In the genomic region with DNA sequence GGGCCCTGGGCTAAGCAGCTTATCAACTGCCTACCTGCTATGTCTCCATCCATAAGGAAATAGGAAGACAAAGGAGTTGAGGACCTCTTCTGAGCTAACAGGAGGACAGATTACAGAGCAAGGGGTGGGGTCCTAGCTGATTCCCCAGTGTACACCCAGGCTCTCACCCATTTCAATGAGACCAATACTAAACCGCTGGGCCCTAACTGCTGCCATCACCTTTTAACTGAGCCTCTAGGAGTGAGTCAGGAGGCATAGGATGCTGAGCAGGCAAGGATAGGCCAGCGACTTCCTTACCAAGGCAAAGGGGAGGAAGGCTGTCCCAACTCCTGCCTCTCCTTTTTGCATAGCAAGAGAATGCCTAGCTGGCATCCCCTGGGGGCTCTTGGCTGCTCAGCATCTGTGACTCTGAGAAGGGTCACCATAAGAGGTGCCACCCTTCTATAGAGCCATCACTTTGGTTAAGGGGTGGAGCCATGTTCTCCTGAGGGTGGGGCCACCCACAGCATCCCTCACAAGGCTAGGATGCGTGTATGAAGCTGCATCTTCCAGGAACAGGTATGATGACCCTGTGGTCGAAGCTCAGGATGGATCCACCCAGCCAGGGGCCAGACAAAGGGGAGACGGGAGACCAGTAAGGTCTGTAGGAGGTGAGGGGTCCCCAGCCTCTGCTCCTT, we compare ENCODE assay signal across 15 mouse cellular contexts. TPM values are rescaled to one million over a fixed set of nuclear protein-coding genes. Genes with fewer than 3 reads are reported as not detected.
DNase-seq lines count a peak whose midpoint lies in the region; ATAC-seq and TF ChIP-seq lines count a peak whose summit lies in the region.
"Had no signal": no experiment of that assay in that cellular context is flagged by ENCODE, and none has a peak within 500 bp of the region (broad histone marks: within the 10 kb centered on the region; RNA-seq: fewer than 3 reads in every experiment).

No protein-coding gene starts in this region.

- H3K4me1 ChIP-seq in hindbrain, embryonic 15.5 days (replicated peaks), result peaks cover 16% of the 10 kb centered on the region
- no peaks in the 10 kb centered on the region for H3K4me1 ChIP-seq in hindbrain, embryonic 11.5 days (replicated peaks; ENCODE audit: control insufficient read depth, insufficient read depth, low read length)
- H3K4me1 ChIP-seq in E14TG2a.4 (replicated peaks; ENCODE audit: low read depth, low read length), result peaks cover 48% of the 10 kb centered on the region

- H3K4me2 ChIP-seq in hindbrain, embryonic 15.5 days, result peak overlapping the region; percentile 66
- no peak overlapping the region for H3K4me2 ChIP-seq in hindbrain, embryonic 11.5 days (replicated peaks; ENCODE audit: low read depth, low read length)

- H3K27ac ChIP-seq in hindbrain, embryonic 15.5 days (replicated peaks), result no peak overlapping the region
- no peak overlapping the region for H3K27ac ChIP-seq in hindbrain, embryonic 11.5 days (ENCODE audit: low read depth, low read length)
- H3K27ac ChIP-seq: liver, embryonic 14.5 days had no signal

- H3K36me3 ChIP-seq in hindbrain, embryonic 15.5 days, result no peaks in the 10 kb centered on the region
- H3K36me3 ChIP-seq in hindbrain, embryonic 11.5 days (ENCODE audit: control insufficient read depth, insufficient read depth, low read length), result no peaks in the 10 kb centered on the region
- H3K36me3 ChIP-seq in E14TG2a.4 (ENCODE audit: insufficient read depth, low read length), result no peaks in the 10 kb centered on the region

- WGBS in hindbrain, embryonic 15.5 days, result 79% methylated on average over 5 of the region's 5 CpGs
- 76% methylated on average over 5 of the region's 5 CpGs for WGBS in hindbrain, embryonic 11.5 days

- no peaks in the 10 kb centered on the region for H3K27me3 ChIP-seq in hindbrain, embryonic 15.5 days
- H3K27me3 ChIP-seq in hindbrain, embryonic 11.5 days (ENCODE audit: control insufficient read depth, insufficient read depth, low read length), result no peaks in the 10 kb centered on the region; the same call in 1 of the 2 replicates
- H3K27me3 ChIP-seq in E14TG2a.4 (ENCODE audit: insufficient read depth, low read length), result peaks cover 13% of the 10 kb centered on the region; the same call in 1 of the 2 replicates

- peak; percentile 27; the same call in 1 of the 2 replicates for ATAC-seq in frontal cortex, adult (ENCODE audit: low TSS enrichment)
- ATAC-seq in hindbrain, embryonic 15.5 days (ENCODE audit: low FRiP score, low read depth), result no peak
- no peak for ATAC-seq in hindbrain, embryonic 11.5 days (ENCODE audit: low FRiP score)
- no peak for ATAC-seq in megakaryocyte, adult 5-6 weeks (ENCODE audit: poor library complexity, severe bottlenecking)

- no peaks in the 10 kb centered on the region for H3K9me3 ChIP-seq in hindbrain, embryonic 15.5 days
- no peaks in the 10 kb centered on the region for H3K9me3 ChIP-seq in hindbrain, embryonic 11.5 days (ENCODE audit: control insufficient read depth, low read length)
- no peaks in the 10 kb centered on the region for H3K9me3 ChIP-seq in E14TG2a.4 (ENCODE audit: low read length)

- no peak for TF ChIP-seq CTCF in E14TG2a.4 (conservative IDR thresholded peaks at IDR 0.05; ENCODE audit: low read length)

- no peak for DNase-seq in frontal cortex, postnatal 14 days (ENCODE audit: low spot score in 2 of 2)
- DNase-seq in hindbrain, embryonic 11.5 days (ENCODE audit: low spot score), result no peak
- peak; percentile 63 for DNase-seq in cerebellum, adult 9-10 months
- no peak for DNase-seq in kidney, postnatal 14 days
- DNase-seq: embryo, embryonic 11 days; kidney, adult 11 months; lung, postnatal 36 days; thymus, postnatal 25 days had no signal

- H3K4me3 ChIP-seq in hindbrain, embryonic 15.5 days, result no peak overlapping the region
- H3K4me3 ChIP-seq in hindbrain, embryonic 11.5 days (ENCODE audit: low read depth, low read length), result no peak overlapping the region
- H3K4me3 ChIP-seq in E14TG2a.4 (replicated peaks; ENCODE audit: low read length), result peak overlapping the region; percentile 35

- H3K9ac ChIP-seq in hindbrain, embryonic 15.5 days, result no peak overlapping the region
- no peak overlapping the region for H3K9ac ChIP-seq in hindbrain, embryonic 11.5 days (ENCODE audit: low read depth, low read length)
- H3K9ac ChIP-seq: liver, embryonic 14.5 days had no signal

RNA-seq across cellular contexts. Expression of a gene that starts 2.2 kb away (rescaled TPM):
- polyA plus RNA-seq in hindbrain, embryonic 15.5 days (2015; fragmentation: Nextera tagmentation; extraction: Ambion mirVana), result 4.7 and 4.8 TPM in 2 replicates
- polyA plus RNA-seq in hindbrain, embryonic 11.5 days (2014; fragmentation: Nextera tagmentation; extraction: Ambion mirVana), result 0.11 and 0.31 TPM in 2 replicates
- total RNA-seq in megakaryocyte, adult 5-6 weeks (2015), result not detected in 2 replicates
- not detected in 2 replicates for total RNA-seq in megakaryocyte, adult 5-6 weeks (2017)
- polyA plus RNA-seq: liver, embryonic 14.5 days had no signal

RNA-seq across cellular contexts. Expression of a gene that starts 46.1 kb away (rescaled TPM):
- not detected in 2 replicates for polyA plus RNA-seq in hindbrain, embryonic 15.5 days (2015; fragmentation: Nextera tagmentation; extraction: Ambion mirVana)
- polyA plus RNA-seq in hindbrain, embryonic 11.5 days (2014; fragmentation: Nextera tagmentation; extraction: Ambion mirVana), result 0.09 TPM in 1 of 2 replicates, not detected in the other
- not detected in 2 replicates for total RNA-seq in megakaryocyte, adult 5-6 weeks (2015)
- not detected in 2 replicates for total RNA-seq in megakaryocyte, adult 5-6 weeks (2017)
- polyA plus RNA-seq: heart, embryonic 11.5 days; liver, embryonic 14.5 days; small intestine, adult 2 months had no signal
